Mouse (Mus musculus): ENCODE measurements around the gene Gm10300.

DNA sequence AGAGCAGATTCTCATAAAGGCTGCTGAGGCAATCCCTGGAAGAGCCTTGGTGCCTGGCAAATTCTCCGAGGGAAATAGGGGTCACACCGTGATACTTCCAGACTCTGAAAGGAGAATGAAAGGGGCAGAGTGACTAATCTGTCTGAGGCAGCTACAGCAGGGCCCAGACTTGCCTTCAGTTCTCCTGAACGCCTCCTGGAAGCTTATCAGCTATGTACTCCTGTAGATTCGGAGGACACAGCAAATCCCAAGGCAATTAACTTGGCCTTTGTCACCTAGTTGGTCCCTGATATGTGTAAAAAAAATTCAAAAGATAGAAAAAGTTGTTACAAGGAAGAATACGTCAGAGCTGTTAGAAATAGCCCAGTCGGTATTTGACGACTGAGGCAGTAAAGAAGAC lies 20.5 kb downstream of the Gm10300 start:
- TF ChIP-seq SMC3 (IDR thresholded peaks at IDR 0.05; ENCODE audit: low read depth, low read length): no peak
- no peak for TF ChIP-seq CTCF (conservative IDR thresholded peaks at IDR 0.05 in 1 of 2, IDR thresholded peaks at IDR 0.05 in 1 of 2; ENCODE audit: low read depth in 2 of 2, low read length in 2 of 2)
- TF ChIP-seq USF2 (conservative IDR thresholded peaks at IDR 0.05; ENCODE audit: low read depth, low read length): no peak
- no peak for TF ChIP-seq ETS1 (conservative IDR thresholded peaks at IDR 0.05; ENCODE audit: low read depth, low read length)
- TF ChIP-seq ZC3H11A (IDR thresholded peaks at IDR 0.05; ENCODE audit: low read depth, low read length): no peak
- TF ChIP-seq GABPA (IDR thresholded peaks at IDR 0.05; ENCODE audit: insufficient replicate concordance, low read depth, low read length): no peak
- TF ChIP-seq MAFK (IDR thresholded peaks at IDR 0.05; ENCODE audit: insufficient replicate concordance, low read length): no peak

Data from CH12.LX (cell line).